Mouse (Mus musculus) gastrocnemius, adult 18-20 months (tissue): ENCODE results near the gene Acadl. TPM values are rescaled to one million over a fixed set of nuclear protein-coding genes. Genes with fewer than 3 reads are reported as not detected.

Experiments used
- DNase-seq: peaks from one replicate; pipeline ENCODE4 v3.0.0; 2021; ENCODE audit warnings: low spot score
- total RNA-seq, 2 experiments: library from RNA; stranded (reverse); gene quantifications; 2 replicates each; pipeline ENCODE4 v1.2.3; 2021

Acadl gene
- total RNA-seq, 2 experiments from 2014 or later = 261 to 305 TPM

DNA sequence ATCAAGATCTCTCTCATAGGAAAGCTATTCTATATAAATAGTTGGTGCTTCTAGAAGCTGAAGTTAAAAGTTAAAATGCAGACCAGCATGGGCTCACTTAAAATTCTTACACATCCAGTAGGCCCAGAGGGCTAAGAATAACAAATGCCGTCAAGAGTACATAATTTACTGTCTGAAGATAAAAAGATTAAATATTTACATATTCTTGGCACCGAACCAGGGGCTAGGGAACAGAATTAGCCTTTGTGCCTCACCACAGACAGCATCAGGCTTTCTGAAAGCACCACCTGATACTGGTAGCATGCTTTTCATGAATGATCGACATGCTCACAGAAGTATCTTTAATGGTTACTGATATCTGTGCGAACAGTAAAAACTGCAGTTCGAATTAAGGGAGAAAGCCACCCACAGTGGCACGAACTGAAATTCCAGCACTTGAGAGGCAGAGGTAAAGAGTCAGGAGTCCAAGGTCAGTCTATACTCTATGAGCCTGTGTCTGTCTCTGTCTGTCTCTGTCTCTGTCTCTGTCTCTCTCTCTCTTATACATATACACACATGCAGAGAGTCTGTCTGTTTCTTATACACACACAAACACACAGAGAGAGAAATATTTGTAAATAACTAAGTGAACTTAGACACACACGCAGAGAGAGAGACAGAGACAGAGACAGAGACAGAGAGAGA lies 23.2 kb downstream of the Acadl start:
- DNase-seq = no peak

GRCm38 (mm10) chr1:66839135-66839534 lies 23.9 kb downstream of the Acadl start:
- DNase-seq = no peak

GRCm38 (mm10) chr1:66838184-66839042 lies 24.7 kb downstream of the Acadl start:
- peak; percentile 77 for DNase-seq

- DNase-seq = no peak
Observed at GRCm38 (mm10) chr1:66837207-66837606, 25.9 kb downstream of the Acadl start.

DNA sequence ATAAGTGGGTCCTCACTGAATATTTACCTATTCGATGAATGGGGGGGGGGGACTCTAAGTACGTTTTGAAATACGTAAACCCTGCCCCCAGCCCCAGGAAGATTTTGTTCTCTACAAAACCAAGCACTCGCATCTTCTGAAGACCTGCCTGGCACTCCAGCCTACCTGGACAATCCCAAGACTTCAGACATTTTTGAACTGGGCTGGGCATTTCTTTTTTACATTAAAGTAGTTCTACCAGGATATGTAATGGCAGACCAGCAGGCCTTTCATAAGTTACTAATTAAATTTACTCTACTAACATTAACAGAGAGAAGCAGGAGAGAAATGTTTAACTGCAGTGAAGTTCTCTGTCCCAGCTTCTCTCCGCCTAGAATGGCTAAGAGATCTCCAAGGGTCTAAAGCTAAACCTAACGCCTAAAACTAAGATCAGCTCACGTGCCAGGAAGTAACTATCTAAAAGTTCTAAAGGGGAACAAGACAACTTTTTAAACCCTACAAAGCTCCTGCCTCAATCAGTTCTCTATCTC lies 30.4 kb downstream of the Acadl start:
- DNase-seq = no peak

DNA sequence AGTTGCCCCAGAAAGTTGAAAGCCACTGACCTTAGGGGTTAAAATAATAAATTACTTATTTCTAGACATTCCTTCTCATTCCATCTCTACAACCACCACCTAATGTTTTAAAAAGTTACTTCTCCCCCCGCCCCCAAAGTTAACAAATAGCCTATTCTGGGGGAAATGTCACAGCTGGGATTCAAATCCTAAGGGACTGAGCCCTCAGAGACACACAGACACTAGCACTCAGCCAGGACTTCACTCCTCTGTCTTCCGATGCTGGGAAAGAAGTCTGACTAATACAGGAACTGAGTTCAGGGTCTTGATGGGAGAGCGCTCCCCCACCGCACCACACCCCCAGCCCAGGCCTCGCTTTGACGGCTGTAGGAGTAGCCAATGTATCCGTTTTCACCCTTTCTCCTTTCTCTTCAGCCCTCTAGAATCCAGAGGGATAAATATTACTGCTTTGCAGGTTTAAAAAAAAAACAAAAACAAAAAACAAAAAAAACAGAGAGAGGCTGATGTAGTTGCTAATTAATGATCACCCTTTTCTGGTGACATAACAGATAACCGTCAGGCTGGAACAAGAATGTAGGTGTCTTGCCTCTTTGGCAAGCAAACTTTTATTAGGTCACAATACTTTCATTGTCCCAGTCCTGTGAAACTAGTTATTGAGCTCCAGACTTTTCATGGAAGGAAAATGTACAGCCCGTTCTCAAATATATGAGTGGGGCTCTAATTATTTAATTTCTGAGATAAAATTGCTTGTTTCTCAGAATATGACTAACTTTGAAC lies 31.1 kb downstream of the Acadl start:
- DNase-seq = no peak

GRCm38 (mm10) chr1:66829400-66830080 lies 33.5 kb downstream of the Acadl start:
- DNase-seq = no peak

DNA sequence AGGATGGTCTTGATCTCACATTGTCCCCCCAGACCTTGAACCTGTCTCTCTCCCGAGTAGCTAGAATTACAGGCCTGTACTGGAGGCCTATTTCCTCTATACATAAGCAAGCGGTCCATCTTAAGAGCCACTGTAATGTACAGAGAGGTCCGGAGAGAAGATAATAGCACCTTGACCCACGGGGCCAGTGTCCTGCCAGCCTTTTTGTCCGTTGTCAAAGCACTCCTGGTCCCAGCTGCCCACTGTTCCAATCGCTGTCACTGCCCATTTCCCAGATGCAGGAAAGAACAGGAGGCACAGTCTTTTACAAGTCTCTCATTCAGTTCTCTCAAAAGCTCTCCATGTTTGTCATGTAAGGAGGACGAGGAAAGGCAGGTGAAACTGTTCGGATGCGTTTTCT lies 41.1 kb downstream of the Acadl start:
- DNase-seq = no peak

DNA sequence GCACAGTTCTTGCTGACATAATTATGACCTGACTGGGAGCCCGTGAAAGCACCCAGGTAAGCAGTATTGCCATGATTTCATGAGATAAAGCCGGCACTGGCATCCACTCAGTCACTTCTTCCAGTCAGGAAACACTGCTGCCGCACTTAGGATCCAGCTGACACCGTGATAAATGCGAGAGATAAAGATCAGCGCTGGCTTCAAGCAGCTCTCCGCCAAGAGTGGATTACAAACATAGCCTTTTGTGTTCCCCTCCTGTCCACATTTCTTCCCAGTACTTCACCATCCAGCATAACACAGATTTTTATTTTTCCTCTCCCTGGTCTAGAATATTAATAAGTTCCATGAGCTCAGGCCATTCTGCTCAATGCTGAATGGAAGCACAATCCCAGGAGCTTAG lies 42.8 kb downstream of the Acadl start:
- DNase-seq = no peak

GRCm38 (mm10) chr1:66817865-66818315 lies 45.2 kb downstream of the Acadl start:
- DNase-seq = peak; percentile 49

DNA sequence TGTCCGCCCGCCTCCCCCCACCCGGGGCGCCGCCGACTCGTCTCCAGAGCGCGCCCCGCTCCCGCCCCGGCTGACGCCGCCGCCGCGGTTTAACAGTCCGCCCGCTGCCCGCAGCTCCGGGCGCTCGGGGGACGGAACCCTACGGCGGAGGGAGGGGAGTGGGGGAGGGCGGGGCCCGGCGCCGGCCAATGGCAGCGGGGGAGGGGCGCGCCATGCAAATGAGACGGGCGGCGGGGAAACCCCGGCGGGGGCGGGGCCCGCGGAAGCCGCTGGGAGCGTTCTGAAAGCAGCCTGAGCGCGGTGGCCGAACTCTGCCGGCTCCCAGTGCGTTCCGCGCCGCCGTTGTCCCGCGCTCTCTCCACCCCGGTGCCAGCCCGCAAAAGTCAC lies 45.6 kb downstream of the Acadl start, which contains the start of gene Kansl1l:
TSS of gene Kansl1l (minus strand) at position 110 of the 387 bp plus-strand sequence.
- peak; percentile 92 for DNase-seq

- peak; percentile 92 for DNase-seq
Observed at GRCm38 (mm10) chr1:66816837-66817452, 46.1 kb downstream of the Acadl start.

DNA sequence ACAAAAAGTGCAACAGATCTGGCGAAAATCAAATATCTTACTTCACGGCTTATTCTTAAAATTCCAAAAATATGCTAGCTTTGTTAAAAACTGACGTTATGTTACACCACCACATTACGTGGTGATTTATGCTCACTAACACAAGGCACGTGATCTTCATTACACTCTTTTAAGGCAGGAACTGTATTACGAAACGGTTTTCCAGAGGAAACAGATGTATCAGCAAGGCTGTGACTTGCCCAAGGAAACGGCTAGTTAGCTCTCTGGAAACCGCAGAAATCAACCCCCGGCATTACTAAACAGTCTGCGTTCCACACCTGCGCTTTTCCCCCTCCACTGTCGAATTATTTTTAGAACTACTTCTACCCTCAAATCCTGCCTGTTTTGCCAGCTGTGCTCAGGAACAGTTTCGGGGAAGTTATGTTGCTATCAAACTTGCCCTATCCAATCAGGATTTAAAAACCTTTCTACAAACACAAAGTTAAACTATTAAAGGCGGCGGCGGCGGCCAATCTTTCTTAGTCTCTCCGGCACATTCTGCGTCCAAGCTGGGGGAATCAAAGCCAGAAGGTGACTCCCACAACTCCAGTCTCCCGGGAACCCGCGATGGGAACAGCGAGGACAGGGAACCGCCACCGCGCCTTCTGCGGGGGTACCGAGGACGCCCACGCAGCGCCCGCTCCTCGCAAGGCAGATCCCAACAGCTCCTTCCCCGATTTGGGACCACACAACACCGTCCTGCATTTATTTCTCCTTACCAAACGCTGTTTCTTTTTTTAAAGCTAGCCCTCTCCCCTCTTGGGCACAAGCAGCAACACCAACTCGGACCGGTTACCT lies 46.9 kb downstream of the Acadl start:
- peak; percentile 67 for DNase-seq

- no peak for DNase-seq
Observed at GRCm38 (mm10) chr1:66814756-66815155, 48.3 kb downstream of the Acadl start.

DNA sequence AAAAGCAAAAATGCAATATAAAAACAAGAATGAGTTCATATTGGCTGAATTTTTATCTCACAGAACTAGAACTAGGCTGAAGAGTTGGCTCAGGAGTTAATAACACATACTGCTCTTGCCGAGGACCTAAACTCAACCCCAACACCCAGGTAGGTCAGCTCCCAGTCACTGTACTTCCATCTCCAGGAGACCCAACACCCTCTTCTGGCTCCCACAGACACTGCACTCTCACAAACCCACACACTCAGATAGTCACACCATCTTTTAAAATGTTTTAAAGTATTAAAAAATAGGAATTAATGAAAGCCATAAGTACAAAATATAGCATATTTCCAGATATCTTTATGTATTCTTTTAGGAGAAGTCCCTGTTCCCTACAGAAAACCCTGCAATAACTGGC lies 49.9 kb downstream of the Acadl start:
- no peak for DNase-seq

DNA sequence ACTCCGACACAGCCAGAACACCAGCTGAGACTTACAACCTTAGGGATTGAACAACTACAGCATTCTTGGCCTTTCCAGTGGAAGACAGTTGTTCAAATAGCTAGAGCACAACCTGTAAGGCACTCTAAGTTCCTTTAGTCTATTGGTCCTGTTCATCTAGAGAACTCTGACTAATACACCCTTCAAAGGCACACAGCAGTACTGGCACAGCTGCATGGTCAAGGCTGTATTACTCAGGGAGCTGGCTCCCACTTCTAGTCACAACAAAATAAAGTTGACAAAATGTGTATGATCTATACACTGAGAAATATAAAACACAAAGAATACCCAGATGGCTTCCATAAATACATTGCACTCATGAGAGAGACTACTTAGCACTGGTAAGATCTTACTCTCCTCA lies 56.3 kb downstream of the Acadl start:
- no peak for DNase-seq

DNA sequence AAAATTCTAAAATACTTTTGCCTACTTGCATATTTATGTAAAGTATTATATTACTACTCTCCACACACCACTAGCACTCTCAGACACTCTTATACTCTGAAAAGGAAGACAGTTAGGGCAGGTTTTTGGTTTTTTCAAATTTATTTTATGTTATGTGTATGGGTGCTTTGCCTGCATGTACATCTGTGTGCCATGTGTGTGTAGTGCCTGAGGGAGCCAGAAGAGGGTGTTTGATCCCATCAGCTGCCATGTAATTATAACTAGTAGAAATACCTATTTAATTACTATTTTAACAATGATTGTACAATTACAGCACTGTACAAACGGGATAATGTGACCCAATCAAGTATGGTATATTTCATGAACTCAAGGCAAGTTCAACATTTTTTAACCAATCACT lies 57.7 kb downstream of the Acadl start:
- no peak for DNase-seq

- DNase-seq = no peak
Observed at GRCm38 (mm10) chr1:66804710-66805109, 58.4 kb downstream of the Acadl start.

GRCm38 (mm10) chr1:66797962-66798361 lies 65.1 kb downstream of the Acadl start:
- no peak for DNase-seq
